Mouse (Mus musculus) hindbrain, embryonic 13.5 days (tissue): ENCODE data around the gene Hes6. TPM values are rescaled to one million over a fixed set of nuclear protein-coding genes. Genes with fewer than 3 reads are reported as not detected.

ENCODE experiments used
- ATAC-seq: fragments of 200-750 bp; cut with Nextera tagmentation; 2 replicates; pipeline ENCODE4 v1.8.0; 2017; ENCODE audit warnings: moderate TSS enrichment; ENCODE audit not compliant: low FRiP score
- H3K27ac ChIP-seq: fragments of 300-500 bp; sonication (generic); 2 replicates; pipeline ENCODE4 v1.5.1; 2015; ENCODE audit warnings: inconsistent platforms, mild to moderate bottlenecking, moderate library complexity
- H3K27me3 ChIP-seq: fragments of 300-500 bp; sonication (generic); 2 replicates; pipeline ENCODE4 v1.6.1; 2015; ENCODE audit warnings: mild to moderate bottlenecking, inconsistent platforms
- H3K36me3 ChIP-seq: fragments of 300-500 bp; sonication (generic); 2 replicates; pipeline ENCODE4 v1.6.1; 2015; ENCODE audit warnings: mild to moderate bottlenecking, inconsistent platforms
- H3K4me1 ChIP-seq: fragments of 300-500 bp; sonication (generic); replicated peaks from 2 replicates; pipeline ENCODE4 v1.6.1; 2015; ENCODE audit warnings: inconsistent platforms
- H3K4me2 ChIP-seq: fragments of 300-500 bp; sonication (generic); 2 replicates; pipeline ENCODE4 v1.6.1; 2015; ENCODE audit warnings: inconsistent platforms, mild to moderate bottlenecking, moderate library complexity
- H3K4me3 ChIP-seq: fragments of 300-500 bp; sonication (generic); 2 replicates; pipeline ENCODE4 v1.5.1; 2015; ENCODE audit warnings: mild to moderate bottlenecking, inconsistent platforms
- H3K9ac ChIP-seq: fragments of 300-500 bp; sonication (generic); 2 replicates; pipeline ENCODE4 v1.6.1; 2015; ENCODE audit warnings: mild to moderate bottlenecking, inconsistent platforms
- H3K9me3 ChIP-seq: fragments of 300-500 bp; sonication (generic); 2 replicates; pipeline ENCODE4 v1.6.1; 2016; ENCODE audit warnings: inconsistent platforms
- WGBS: fragments of 180-500 bp; shearing (Covaris S2); methylation state at CpG from one replicate; pipeline ENCODE4 v1.1.7; 2015; 5-methylcytosine and 5-hydroxymethylcytosine counted together
- polyA plus RNA-seq: library from polyadenylated mRNA; unstranded; fragments of >200 nt; fragmentation: Nextera tagmentation; extraction: Ambion mirVana; gene quantifications from 2 replicates; pipeline ENCODE4 v1.2.1, GENCODE M21; 2015

Gene Hes6
- polyA plus RNA-seq, 1 experiment from 2014 or later, result 207 TPM

GRCm38 (mm10) chr1:91454366-91454765, 40.5 kb upstream of the Hes6 start:
- no peak for ATAC-seq
- Histone ChIP-seq H3K27ac (no peak overlapping the region), H3K36me3 (peaks cover 10% of the 10 kb centered on the region), H3K4me1 (peaks cover 55% of the 10 kb centered on the region), H3K4me2 (no peak overlapping the region), H3K4me3 (no peak overlapping the region), H3K9me3 (no peaks in the 10 kb centered on the region), H3K27me3 (no peaks in the 10 kb centered on the region), H3K9ac (no peak overlapping the region)
- WGBS, result 88% methylated on average over 3 of the region's 3 CpGs

- ATAC-seq, result no peak
Observed at GRCm38 (mm10) chr1:91453932-91454331, 40.1 kb upstream of the Hes6 start.

GRCm38 (mm10) chr1:91451547-91452084, 37.8 kb upstream of the Hes6 start:
- no peaks in the 10 kb centered on the region for H3K27me3 ChIP-seq
- ATAC-seq, result no peak
- peaks cover 32% of the 10 kb centered on the region for H3K4me1 ChIP-seq
- peaks cover 7% of the 10 kb centered on the region; the same call in 1 of the 2 replicates for H3K9me3 ChIP-seq
- no peak overlapping the region for H3K4me3 ChIP-seq
- no peak overlapping the region for H3K4me2 ChIP-seq
- no peak overlapping the region for H3K9ac ChIP-seq
- no peak overlapping the region for H3K27ac ChIP-seq
- H3K36me3 ChIP-seq, result peaks cover 37% of the 10 kb centered on the region
- WGBS, result 77% methylated on average over 5 of the region's 5 CpGs

More at GRCm38 (mm10) chr1:91453932-91454331, 40.1 kb upstream of the Hes6 start:
- no peak overlapping the region for H3K4me2 ChIP-seq
- no peak overlapping the region for H3K27ac ChIP-seq
- WGBS, result 84% methylated on average over 9 of the region's 9 CpGs
- H3K4me1 ChIP-seq, result peaks cover 55% of the 10 kb centered on the region
- H3K9ac ChIP-seq, result no peak overlapping the region
- peaks cover 14% of the 10 kb centered on the region for H3K36me3 ChIP-seq
- no peaks in the 10 kb centered on the region for H3K27me3 ChIP-seq
- H3K4me3 ChIP-seq, result no peak overlapping the region
- no peaks in the 10 kb centered on the region for H3K9me3 ChIP-seq

DNA sequence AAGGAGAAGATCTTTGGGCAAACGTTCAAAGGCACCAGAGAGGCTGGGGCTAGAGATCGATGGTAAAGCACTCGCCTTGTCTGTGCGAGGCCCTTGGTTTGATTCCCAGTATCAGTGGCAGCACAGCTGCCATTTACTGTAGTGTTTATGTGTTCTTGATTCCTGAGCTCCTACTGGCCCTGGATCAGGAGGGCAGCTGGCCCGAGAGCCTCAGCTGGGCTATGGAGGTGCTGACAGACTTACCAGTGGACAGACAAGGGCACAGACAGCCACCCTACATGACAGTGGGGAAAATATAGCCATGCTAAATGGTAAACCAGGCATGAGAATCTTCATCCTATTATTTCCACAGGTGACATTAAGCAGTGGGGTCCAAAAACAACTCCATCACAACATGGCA, 37.0 kb upstream of the Hes6 start:
- Histone ChIP-seq H3K27me3 (no peaks in the 10 kb centered on the region), H3K4me1 (peaks cover 25% of the 10 kb centered on the region), H3K4me3 (no peak overlapping the region), H3K36me3 (peaks cover 44% of the 10 kb centered on the region), H3K9me3 (peaks cover 7% of the 10 kb centered on the region; the same call in 1 of the 2 replicates), H3K4me2 (no peak overlapping the region), H3K9ac (no peak overlapping the region), H3K27ac (no peak overlapping the region)
- ATAC-seq, result no peak
- WGBS, result 93% methylated on average over 5 of the region's 5 CpGs

DNA sequence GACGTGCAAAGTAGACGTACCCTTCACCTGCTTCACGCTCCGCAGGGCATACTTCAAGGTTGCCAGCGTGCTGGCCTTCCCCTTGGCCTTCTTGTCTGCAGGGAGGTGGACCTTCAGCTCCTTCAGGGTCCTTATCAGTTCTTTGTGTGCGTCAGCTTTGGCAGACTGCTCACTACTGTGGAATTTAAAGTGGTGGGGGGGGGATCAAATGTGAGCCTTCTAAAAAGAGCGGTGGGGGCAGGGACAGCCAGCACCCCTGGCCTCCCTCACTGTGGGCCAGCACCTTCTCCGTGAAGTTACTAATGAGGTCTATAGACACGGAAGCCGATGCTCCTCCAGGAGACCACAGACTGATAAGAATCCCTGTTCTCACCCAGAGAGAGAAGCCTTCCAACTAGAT, 34.9 kb upstream of the Hes6 start:
- Histone ChIP-seq H3K4me2 (no peak overlapping the region), H3K4me3 (no peak overlapping the region), H3K9me3 (peaks cover 7% of the 10 kb centered on the region; the same call in 1 of the 2 replicates), H3K27me3 (no peaks in the 10 kb centered on the region), H3K4me1 (peaks cover 6% of the 10 kb centered on the region; the same call in 1 of the 2 replicates), H3K36me3 (peaks cover 64% of the 10 kb centered on the region), H3K27ac (no peak overlapping the region), H3K9ac (no peak overlapping the region)
- 95% methylated on average over 10 of the region's 10 CpGs for WGBS
- ATAC-seq, result no peak

GRCm38 (mm10) chr1:91446511-91446910, 32.7 kb upstream of the Hes6 start:
- H3K27me3 ChIP-seq, result no peaks in the 10 kb centered on the region
- no peaks in the 10 kb centered on the region for H3K4me1 ChIP-seq
- no peak overlapping the region for H3K27ac ChIP-seq
- no peak overlapping the region for H3K9ac ChIP-seq
- peaks cover 81% of the 10 kb centered on the region for H3K36me3 ChIP-seq
- no peak overlapping the region for H3K4me3 ChIP-seq
- 91% methylated on average over 4 of the region's 4 CpGs for WGBS
- peaks cover 7% of the 10 kb centered on the region; the same call in 1 of the 2 replicates for H3K9me3 ChIP-seq
- ATAC-seq, result no peak
- H3K4me2 ChIP-seq, result no peak overlapping the region

- Histone ChIP-seq H3K9ac (no peak overlapping the region), H3K9me3 (peaks cover 7% of the 10 kb centered on the region; the same call in 1 of the 2 replicates), H3K27ac (no peak overlapping the region), H3K4me3 (no peak overlapping the region), H3K36me3 (peaks cover 82% of the 10 kb centered on the region), H3K4me1 (no peaks in the 10 kb centered on the region), H3K4me2 (no peak overlapping the region), H3K27me3 (no peaks in the 10 kb centered on the region)
- ATAC-seq, result no peak
- WGBS, result 89% methylated on average over 8 of the region's 8 CpGs
Observed at GRCm38 (mm10) chr1:91446060-91446459, 32.2 kb upstream of the Hes6 start.

GRCm38 (mm10) chr1:91444841-91445830, 31.3 kb upstream of the Hes6 start:
- H3K27ac ChIP-seq, result no peak overlapping the region
- H3K9ac ChIP-seq, result no peak overlapping the region
- H3K9me3 ChIP-seq, result peaks cover 7% of the 10 kb centered on the region; the same call in 1 of the 2 replicates
- H3K4me2 ChIP-seq, result no peak overlapping the region
- 91% methylated on average over 17 of the region's 17 CpGs for WGBS
- H3K4me1 ChIP-seq, result no peaks in the 10 kb centered on the region
- H3K36me3 ChIP-seq, result peaks cover 86% of the 10 kb centered on the region
- no peaks in the 10 kb centered on the region for H3K27me3 ChIP-seq
- no peak for ATAC-seq
- H3K4me3 ChIP-seq, result no peak overlapping the region

DNA sequence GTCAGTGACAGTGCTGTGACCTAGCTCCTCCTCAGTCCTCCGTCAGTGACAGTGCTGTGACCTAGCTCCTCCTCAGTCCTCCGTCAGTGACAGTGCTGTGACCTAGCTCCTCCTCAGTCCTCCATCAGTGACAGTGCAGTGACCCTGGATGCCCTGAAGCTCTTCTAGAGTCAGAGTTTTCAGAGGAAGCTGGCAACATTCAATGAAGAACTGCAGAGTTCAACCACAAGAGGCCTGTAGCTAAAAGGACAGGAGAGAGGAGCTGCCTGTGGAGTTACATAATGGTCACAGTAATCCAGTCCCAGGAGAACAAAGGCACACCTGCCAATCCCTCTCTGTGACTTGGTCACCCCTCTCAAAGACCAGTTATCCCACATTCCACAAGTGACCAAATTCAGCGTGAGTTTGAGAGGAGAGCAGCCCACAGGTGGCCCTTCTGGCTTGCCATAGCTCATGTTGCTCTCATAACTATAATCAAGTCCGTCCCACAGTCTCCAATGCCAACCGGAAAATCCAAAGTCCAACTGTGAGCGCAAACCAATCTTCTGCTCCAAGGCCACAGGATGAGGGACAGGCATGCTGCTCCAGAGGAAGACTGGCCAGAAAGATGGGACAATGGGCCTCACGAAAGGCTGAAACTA, 28.6 kb upstream of the Hes6 start:
- ATAC-seq, result no peak
- Histone ChIP-seq H3K4me1 (no peaks in the 10 kb centered on the region), H3K9me3 (peaks cover 3% of the 10 kb centered on the region; the same call in 1 of the 2 replicates), H3K27ac (no peak overlapping the region), H3K4me2 (no peak overlapping the region), H3K36me3 (peaks cover 83% of the 10 kb centered on the region), H3K9ac (no peak overlapping the region), H3K4me3 (no peak overlapping the region), H3K27me3 (no peaks in the 10 kb centered on the region)
- 78% methylated on average over 7 of the region's 7 CpGs for WGBS

DNA sequence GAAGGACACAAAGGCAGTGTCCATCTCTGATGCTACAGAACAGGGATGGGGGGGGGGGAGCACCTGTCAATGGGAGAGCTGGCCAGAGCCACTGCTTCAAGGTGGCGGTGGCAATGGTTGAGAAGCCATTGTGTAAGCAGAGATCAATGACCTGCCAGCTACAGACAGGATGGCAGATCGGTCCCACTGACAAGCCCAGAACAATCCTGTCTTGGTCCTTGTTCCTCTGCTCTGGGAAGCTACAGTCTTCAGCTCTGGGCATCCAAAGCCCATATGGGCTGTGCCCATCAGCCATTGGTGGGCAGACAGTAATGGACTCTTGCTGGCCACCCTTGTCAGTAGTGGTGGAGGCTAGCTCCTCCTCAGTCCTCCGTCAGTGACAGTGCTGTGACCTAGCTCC, 28.0 kb upstream of the Hes6 start:
- no peak overlapping the region for H3K27ac ChIP-seq
- H3K36me3 ChIP-seq, result peaks cover 77% of the 10 kb centered on the region
- H3K27me3 ChIP-seq, result no peaks in the 10 kb centered on the region
- H3K4me3 ChIP-seq, result no peak overlapping the region
- no peak overlapping the region for H3K9ac ChIP-seq
- H3K9me3 ChIP-seq, result no peaks in the 10 kb centered on the region
- WGBS, result 94% methylated on average over 3 of the region's 3 CpGs
- no peak overlapping the region for H3K4me2 ChIP-seq
- peaks cover 1% of the 10 kb centered on the region; the same call in 1 of the 2 replicates for H3K4me1 ChIP-seq
- ATAC-seq, result no peak

DNA sequence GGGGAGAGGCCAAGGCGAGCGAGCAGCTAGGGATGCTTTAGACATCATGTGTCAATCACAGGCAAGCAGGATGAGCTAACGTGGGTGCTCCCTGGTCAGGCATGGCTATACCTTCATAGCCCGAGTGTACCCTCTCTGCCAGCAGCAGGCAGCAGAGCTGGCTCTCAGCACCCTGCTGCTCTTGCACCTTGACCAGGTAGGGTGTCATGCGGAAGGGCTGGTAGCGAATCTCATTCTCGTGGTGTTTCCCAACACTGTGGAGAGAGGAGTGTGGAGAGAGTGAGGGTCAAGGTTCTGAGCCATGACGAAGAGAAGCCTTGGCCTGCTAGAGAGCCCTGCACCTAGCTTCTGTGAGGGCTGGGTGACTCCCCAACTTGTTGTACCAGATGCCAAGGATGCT, 25.9 kb upstream of the Hes6 start:
- H3K4me1 ChIP-seq, result peaks cover 15% of the 10 kb centered on the region
- no peak overlapping the region for H3K9ac ChIP-seq
- no peak for ATAC-seq
- no peak overlapping the region for H3K27ac ChIP-seq
- H3K27me3 ChIP-seq, result no peaks in the 10 kb centered on the region
- 89% methylated on average over 8 of the region's 8 CpGs for WGBS
- H3K36me3 ChIP-seq, result peaks cover 68% of the 10 kb centered on the region
- H3K9me3 ChIP-seq, result no peaks in the 10 kb centered on the region
- H3K4me3 ChIP-seq, result no peak overlapping the region
- H3K4me2 ChIP-seq, result no peak overlapping the region

- 91% methylated on average over 7 of the region's 7 CpGs for WGBS
- no peak overlapping the region for H3K27ac ChIP-seq
- peaks cover 64% of the 10 kb centered on the region for H3K36me3 ChIP-seq
- no peaks in the 10 kb centered on the region for H3K9me3 ChIP-seq
- no peak overlapping the region for H3K4me3 ChIP-seq
- H3K4me2 ChIP-seq, result no peak overlapping the region
- H3K27me3 ChIP-seq, result no peaks in the 10 kb centered on the region
- H3K9ac ChIP-seq, result no peak overlapping the region
- peaks cover 15% of the 10 kb centered on the region for H3K4me1 ChIP-seq
- no peak for ATAC-seq
Observed at GRCm38 (mm10) chr1:91437573-91437972, 23.7 kb upstream of the Hes6 start.
